Mouse (Mus musculus) neural tube, embryonic 14.5 days (tissue): Measurements from ENCODE around the gene Btbd35f27. TPM values are rescaled to one million over a fixed set of nuclear protein-coding genes. Genes with fewer than 3 reads are reported as not detected.
"Not testable (repeated sequence)": the region's sequence is repeated elsewhere in the genome, so short reads cannot be mapped to it uniquely, and the experiment has no call there.

Experiments
- ATAC-seq: fragments of 200-750 bp; cut with Nextera tagmentation; 2 replicates; pipeline ENCODE4 v1.8.0; 2017; ENCODE audit warnings: low read depth, mild to moderate bottlenecking, moderate TSS enrichment, moderate library complexity
- H3K27ac ChIP-seq: fragments of 300-500 bp; sonication (generic); 2 replicates; pipeline ENCODE4 v1.5.1; 2014; ENCODE audit warnings: low read depth, mild to moderate bottlenecking, control low read depth, low read length, moderate library complexity, mixed read lengths
- H3K27me3 ChIP-seq: fragments of 300-500 bp; sonication (generic); 2 replicates; pipeline ENCODE4 v1.6.1; 2014; ENCODE audit warnings: low read length; ENCODE audit not compliant: control insufficient read depth, insufficient read depth
- H3K36me3 ChIP-seq: fragments of 300-500 bp; sonication (generic); 2 replicates; pipeline ENCODE4 v1.6.1; 2014; ENCODE audit warnings: low read length, mixed read lengths; ENCODE audit not compliant: control insufficient read depth, insufficient read depth
- H3K4me1 ChIP-seq: fragments of 300-500 bp; sonication (generic); 2 replicates; pipeline ENCODE4 v1.6.1; 2014; ENCODE audit warnings: low read length; ENCODE audit not compliant: control insufficient read depth, insufficient read depth
- H3K4me2 ChIP-seq: fragments of 300-500 bp; sonication (generic); 2 replicates; pipeline ENCODE4 v1.6.1; 2014; ENCODE audit warnings: mild to moderate bottlenecking, low read depth, low read length, control low read depth
- H3K4me3 ChIP-seq: fragments of 300-500 bp; sonication (generic); 2 replicates; pipeline ENCODE4 v1.5.1; 2014; ENCODE audit warnings: low read depth, low read length, control low read depth, mixed read lengths
- H3K9ac ChIP-seq: fragments of 300-500 bp; sonication (generic); replicated peaks from 2 replicates; pipeline ENCODE4 v1.6.1; 2014; ENCODE audit warnings: low read depth, mild to moderate bottlenecking, control low read depth, low read length, mixed read lengths
- H3K9me3 ChIP-seq: fragments of 300-500 bp; sonication (generic); 2 replicates; pipeline ENCODE4 v1.6.1; 2016; ENCODE audit warnings: low read length; ENCODE audit not compliant: control insufficient read depth
- WGBS: fragments of 180-500 bp; shearing (Covaris S2); extraction: QIAGEN DNeasy Blood & Tissue Kit; methylation state at CpG from one replicate; pipeline ENCODE4 v1.1.7; 2014; 5-methylcytosine and 5-hydroxymethylcytosine counted together
- polyA plus RNA-seq: library from polyadenylated mRNA; unstranded; fragments of >200 nt; fragmentation: Nextera tagmentation; extraction: Ambion mirVana; gene quantifications from 2 replicates; pipeline ENCODE4 v1.2.1, GENCODE M21; 2014

Gene Btbd35f27
- polyA plus RNA-seq, result not detected in 2 replicates

DNA sequence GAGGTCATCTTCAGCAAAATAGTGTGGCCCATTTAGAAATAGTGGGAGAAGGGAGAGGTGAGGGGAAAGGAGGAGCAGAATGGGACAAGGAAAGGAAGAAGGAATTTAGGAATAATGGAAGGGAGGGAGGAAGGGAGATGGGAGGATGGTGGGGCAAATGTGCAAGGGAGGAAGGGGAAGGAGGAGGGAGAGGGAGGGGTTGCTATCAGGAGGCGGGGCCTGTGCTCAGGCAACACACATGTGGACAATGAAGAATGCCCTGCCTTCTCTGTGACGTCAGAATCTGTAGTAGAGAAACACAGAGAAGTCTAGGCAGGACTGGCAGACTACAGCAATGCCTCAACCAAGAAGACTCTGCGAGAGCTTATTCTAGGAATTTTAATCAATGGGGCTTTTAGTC lies at the start of gene Btbd35f27:
Gene Btbd35f27 (plus strand): TSS at position 301 of the 400 bp plus-strand sequence.
- H3K36me3 ChIP-seq, ATAC-seq, H3K9ac ChIP-seq, H3K4me3 ChIP-seq, H3K27me3 ChIP-seq, H3K27ac ChIP-seq, H3K4me2 ChIP-seq, H3K4me1 ChIP-seq, H3K9me3 ChIP-seq: not testable (repeated sequence)
- 93% methylated on average over 2 of the region's 3 CpGs for WGBS

Other genes with a start within 250 kb of the Btbd35f27 start
- not detected in 2 replicates for gene Btbd35f4, start 151.6 kb upstream of the Btbd35f27 start, polyA plus RNA-seq